Mouse (Mus musculus): ENCODE results near the gene Mycbp2. TPM values are rescaled to one million over a fixed set of nuclear protein-coding genes. Genes with fewer than 3 reads are reported as not detected.

Gene Mycbp2
- polyA plus RNA-seq, 1 experiment from 2014 or later, result 58.1 TPM

DNA sequence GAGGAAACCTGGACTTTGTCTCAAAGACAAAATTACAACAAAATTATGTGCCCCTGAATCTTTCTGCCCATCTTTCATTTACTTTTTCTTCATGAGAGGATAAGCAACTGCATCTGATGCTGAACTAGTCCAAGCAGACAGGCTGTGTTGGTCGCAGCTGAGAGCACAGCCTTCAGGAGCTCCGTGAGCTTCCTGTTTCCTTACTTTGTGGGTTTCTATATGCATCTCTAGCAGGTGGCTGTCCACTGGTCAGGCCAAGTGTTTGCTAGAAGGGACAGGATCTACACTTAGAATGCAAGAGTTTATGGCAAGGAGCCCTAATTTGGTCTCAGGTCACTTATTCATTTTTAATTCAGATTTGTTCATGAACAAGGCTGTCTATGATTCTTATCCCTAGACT is 50.4 kb downstream of the Mycbp2 start:
- H3K27ac ChIP-seq (ENCODE audit: low read length), result no peak overlapping the region
- H3K4me1 ChIP-seq (ENCODE audit: control insufficient read depth, insufficient read depth, low read length), result no peaks in the 10 kb centered on the region
- 88% methylated on average over 2 of the region's 2 CpGs for WGBS
- ATAC-seq, result no peak
- H3K9ac ChIP-seq (ENCODE audit: low read depth, low read length), result no peak overlapping the region
- H3K9me3 ChIP-seq (replicated peaks; ENCODE audit: control insufficient read depth, low read length, poor library complexity, severe bottlenecking), result no peaks in the 10 kb centered on the region
- H3K36me3 ChIP-seq (ENCODE audit: control insufficient read depth, insufficient read depth, low read length), result peaks cover 17% of the 10 kb centered on the region
- H3K27me3 ChIP-seq (ENCODE audit: control insufficient read depth, insufficient read depth, low read depth, low read length), result no peaks in the 10 kb centered on the region
- no peak overlapping the region for H3K4me3 ChIP-seq (ENCODE audit: low read depth, low read length)
- H3K4me2 ChIP-seq (ENCODE audit: low read length), result no peak overlapping the region

DNA sequence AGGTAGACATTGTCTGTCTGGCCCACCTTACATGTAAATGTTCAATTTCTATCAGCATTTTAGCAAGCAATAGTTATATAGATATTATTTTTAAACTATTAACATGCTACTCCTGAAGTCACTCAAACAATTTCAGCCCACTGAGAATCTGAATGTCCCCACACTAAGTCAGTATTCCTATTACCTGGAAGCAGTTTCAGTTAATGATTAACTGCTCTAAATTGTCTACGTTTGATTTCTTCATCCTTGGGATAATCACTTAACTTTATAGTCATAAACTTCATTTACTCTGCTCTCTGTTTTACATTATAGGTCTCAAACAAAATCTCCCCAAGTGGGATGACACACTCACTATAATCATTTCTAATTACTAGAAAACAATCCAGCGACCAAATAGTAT is 60.0 kb downstream of the Mycbp2 start:
- H3K9ac ChIP-seq (ENCODE audit: low read depth, low read length), result no peak overlapping the region
- H3K4me1 ChIP-seq (ENCODE audit: control insufficient read depth, insufficient read depth, low read length), result no peaks in the 10 kb centered on the region
- ATAC-seq, result no peak
- 91% methylated on average over 2 of the region's 2 CpGs for WGBS
- H3K36me3 ChIP-seq (ENCODE audit: control insufficient read depth, insufficient read depth, low read length), result peaks cover 5% of the 10 kb centered on the region
- H3K9me3 ChIP-seq (replicated peaks; ENCODE audit: control insufficient read depth, low read length, poor library complexity, severe bottlenecking), result no peaks in the 10 kb centered on the region
- H3K4me2 ChIP-seq (ENCODE audit: low read length), result no peak overlapping the region
- no peaks in the 10 kb centered on the region for H3K27me3 ChIP-seq (ENCODE audit: control insufficient read depth, insufficient read depth, low read depth, low read length)
- H3K4me3 ChIP-seq (ENCODE audit: low read depth, low read length), result no peak overlapping the region
- H3K27ac ChIP-seq (ENCODE audit: low read length), result no peak overlapping the region

DNA sequence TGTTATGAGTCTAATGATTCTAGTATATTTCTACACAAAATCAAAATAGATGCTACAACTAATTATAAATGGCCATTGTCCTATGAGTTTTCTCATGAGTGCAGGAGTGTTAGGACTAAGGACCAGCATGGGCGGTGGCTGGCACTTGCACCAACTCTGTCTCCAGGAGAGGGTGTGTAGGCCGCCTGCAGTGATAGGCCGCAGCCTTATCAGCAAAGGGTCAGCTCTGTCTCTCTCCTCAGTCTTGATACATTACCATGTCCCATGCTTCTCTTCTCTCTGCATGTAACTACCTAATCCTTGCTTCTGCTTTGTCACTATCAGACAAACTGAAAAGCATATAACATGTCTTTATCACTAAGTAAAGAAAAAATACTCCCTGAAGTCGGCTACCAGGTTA is 69.9 kb downstream of the Mycbp2 start:
- Histone ChIP-seq H3K36me3 (ENCODE audit: control insufficient read depth, insufficient read depth, low read length) (peaks cover 2% of the 10 kb centered on the region), H3K4me3 (ENCODE audit: low read depth, low read length) (no peak overlapping the region), H3K9ac (ENCODE audit: low read depth, low read length) (no peak overlapping the region), H3K27ac (ENCODE audit: low read length) (no peak overlapping the region), H3K27me3 (ENCODE audit: control insufficient read depth, insufficient read depth, low read depth, low read length) (no peaks in the 10 kb centered on the region), H3K4me2 (ENCODE audit: low read length) (no peak overlapping the region), H3K4me1 (ENCODE audit: control insufficient read depth, insufficient read depth, low read length) (no peaks in the 10 kb centered on the region), H3K9me3 (replicated peaks; ENCODE audit: control insufficient read depth, low read length, poor library complexity, severe bottlenecking) (no peaks in the 10 kb centered on the region)
- 88% methylated on average over 4 of the region's 4 CpGs for WGBS
- no peak for ATAC-seq

DNA sequence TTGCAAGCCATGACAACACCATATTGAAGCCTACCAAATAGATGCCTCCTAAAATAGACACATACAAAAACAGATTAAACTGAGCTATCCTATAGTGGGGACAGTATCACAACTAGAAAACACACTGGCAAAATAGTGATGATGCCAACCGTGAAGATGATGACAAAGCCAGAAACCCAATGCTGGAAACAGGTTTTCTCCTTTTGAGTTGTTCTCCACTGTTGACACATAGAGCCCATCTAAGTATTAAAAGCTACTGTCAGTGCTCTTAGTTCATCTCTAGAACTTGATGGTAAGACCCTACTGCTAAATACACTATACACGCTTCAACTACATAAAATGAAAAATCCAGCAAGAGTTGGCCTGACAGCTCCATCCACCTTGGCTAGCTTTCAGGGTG is 86.2 kb downstream of the Mycbp2 start:
- H3K4me1 ChIP-seq (ENCODE audit: control insufficient read depth, insufficient read depth, low read length), result no peaks in the 10 kb centered on the region
- no peak for ATAC-seq
- H3K9ac ChIP-seq (ENCODE audit: low read depth, low read length), result no peak overlapping the region
- peaks cover 18% of the 10 kb centered on the region for H3K36me3 ChIP-seq (ENCODE audit: control insufficient read depth, insufficient read depth, low read length)
- no peak overlapping the region for H3K27ac ChIP-seq (ENCODE audit: low read length)
- no peaks in the 10 kb centered on the region for H3K27me3 ChIP-seq (ENCODE audit: control insufficient read depth, insufficient read depth, low read depth, low read length)
- H3K9me3 ChIP-seq (replicated peaks; ENCODE audit: control insufficient read depth, low read length, poor library complexity, severe bottlenecking), result no peaks in the 10 kb centered on the region
- 97% methylated on average over 2 of the region's 2 CpGs for WGBS
- H3K4me3 ChIP-seq (ENCODE audit: low read depth, low read length), result no peak overlapping the region
- H3K4me2 ChIP-seq (ENCODE audit: low read length), result no peak overlapping the region

DNA sequence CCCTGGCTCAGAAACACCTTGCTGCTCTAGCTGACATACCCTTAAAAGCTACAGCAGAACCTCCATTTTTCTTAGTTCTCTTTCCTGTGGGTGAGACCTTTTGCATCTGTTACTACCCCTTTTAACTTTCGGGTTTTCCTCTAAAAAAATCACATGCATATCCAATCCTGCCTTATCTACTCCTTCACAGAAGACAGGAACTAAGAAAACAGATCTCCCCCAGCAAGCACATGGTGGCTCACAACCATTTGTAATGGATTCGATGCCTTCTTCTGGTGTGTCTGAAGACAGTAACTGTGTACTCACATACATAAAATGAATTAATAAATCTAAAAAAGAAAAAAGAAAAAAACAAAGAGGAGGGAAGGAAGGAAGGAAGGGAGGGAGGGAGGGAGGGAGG is 87.9 kb downstream of the Mycbp2 start:
- ATAC-seq, result no peak
- H3K4me1 ChIP-seq (ENCODE audit: control insufficient read depth, insufficient read depth, low read length), result no peaks in the 10 kb centered on the region
- H3K27ac ChIP-seq (ENCODE audit: low read length), result no peak overlapping the region
- H3K9ac ChIP-seq (ENCODE audit: low read depth, low read length), result no peak overlapping the region
- H3K27me3 ChIP-seq (ENCODE audit: control insufficient read depth, insufficient read depth, low read depth, low read length), result no peaks in the 10 kb centered on the region
- no peak overlapping the region for H3K4me2 ChIP-seq (ENCODE audit: low read length)
- peaks cover 18% of the 10 kb centered on the region for H3K36me3 ChIP-seq (ENCODE audit: control insufficient read depth, insufficient read depth, low read length)
- WGBS, result 89% methylated on average over 2 of the region's 2 CpGs
- H3K9me3 ChIP-seq (replicated peaks; ENCODE audit: control insufficient read depth, low read length, poor library complexity, severe bottlenecking), result no peaks in the 10 kb centered on the region
- H3K4me3 ChIP-seq (ENCODE audit: low read depth, low read length), result no peak overlapping the region

DNA sequence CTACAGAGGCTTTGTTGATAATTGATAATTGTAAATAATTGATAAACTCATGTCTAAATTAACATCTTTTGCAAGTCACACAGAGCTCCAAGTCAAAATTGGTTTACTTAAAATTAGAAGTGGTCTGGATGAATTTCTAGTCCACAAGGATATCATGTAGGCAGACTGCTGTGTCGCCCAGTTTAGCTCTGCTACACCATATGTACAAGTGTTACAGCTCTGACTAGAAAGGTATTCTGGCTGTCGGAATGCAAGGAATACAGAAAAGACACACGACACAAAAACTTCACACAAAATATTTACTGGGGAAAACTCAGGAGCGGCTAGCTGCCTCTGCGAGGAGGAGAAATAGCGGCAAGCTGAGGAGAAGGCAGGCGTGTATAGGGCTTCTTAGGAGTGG is 89.7 kb downstream of the Mycbp2 start:
- no peak overlapping the region for H3K4me2 ChIP-seq (ENCODE audit: low read length)
- no peak for ATAC-seq
- no peaks in the 10 kb centered on the region for H3K9me3 ChIP-seq (replicated peaks; ENCODE audit: control insufficient read depth, low read length, poor library complexity, severe bottlenecking)
- 92% methylated on average over 7 of the region's 7 CpGs for WGBS
- no peaks in the 10 kb centered on the region for H3K4me1 ChIP-seq (ENCODE audit: control insufficient read depth, insufficient read depth, low read length)
- H3K27me3 ChIP-seq (ENCODE audit: control insufficient read depth, insufficient read depth, low read depth, low read length), result no peaks in the 10 kb centered on the region
- no peak overlapping the region for H3K4me3 ChIP-seq (ENCODE audit: low read depth, low read length)
- H3K36me3 ChIP-seq (ENCODE audit: control insufficient read depth, insufficient read depth, low read length), result peaks cover 16% of the 10 kb centered on the region
- H3K9ac ChIP-seq (ENCODE audit: low read depth, low read length), result no peak overlapping the region
- no peak overlapping the region for H3K27ac ChIP-seq (ENCODE audit: low read length)

DNA sequence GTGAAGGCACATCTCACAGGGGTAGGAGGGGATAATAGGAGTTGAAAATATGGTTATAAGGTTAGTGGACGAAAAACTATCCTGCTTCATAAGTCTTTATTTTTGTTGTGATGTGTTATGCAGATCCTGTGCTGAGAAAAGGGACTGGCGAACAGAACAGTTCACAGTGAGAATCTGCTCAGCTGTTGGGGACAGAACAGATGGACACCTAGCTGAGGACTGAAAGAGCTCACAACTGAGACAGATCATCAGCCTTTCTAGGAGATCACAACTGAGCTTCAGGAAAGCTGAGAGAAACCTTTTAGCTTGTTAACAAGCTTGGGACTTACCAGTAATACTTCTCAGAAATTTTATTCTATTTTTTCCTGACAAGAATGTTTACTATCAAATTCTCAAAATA is 92.3 kb downstream of the Mycbp2 start:
- no peak overlapping the region for H3K9ac ChIP-seq (ENCODE audit: low read depth, low read length)
- no peak overlapping the region for H3K27ac ChIP-seq (ENCODE audit: low read length)
- H3K27me3 ChIP-seq (ENCODE audit: control insufficient read depth, insufficient read depth, low read depth, low read length), result no peaks in the 10 kb centered on the region
- no peaks in the 10 kb centered on the region for H3K4me1 ChIP-seq (ENCODE audit: control insufficient read depth, insufficient read depth, low read length)
- H3K36me3 ChIP-seq (ENCODE audit: control insufficient read depth, insufficient read depth, low read length), result peaks cover 7% of the 10 kb centered on the region
- 88% methylated on average over 2 of the region's 2 CpGs for WGBS
- ATAC-seq, result no peak
- H3K4me2 ChIP-seq (ENCODE audit: low read length), result no peak overlapping the region
- no peak overlapping the region for H3K4me3 ChIP-seq (ENCODE audit: low read depth, low read length)
- H3K9me3 ChIP-seq (replicated peaks; ENCODE audit: control insufficient read depth, low read length, poor library complexity, severe bottlenecking), result no peaks in the 10 kb centered on the region

DNA sequence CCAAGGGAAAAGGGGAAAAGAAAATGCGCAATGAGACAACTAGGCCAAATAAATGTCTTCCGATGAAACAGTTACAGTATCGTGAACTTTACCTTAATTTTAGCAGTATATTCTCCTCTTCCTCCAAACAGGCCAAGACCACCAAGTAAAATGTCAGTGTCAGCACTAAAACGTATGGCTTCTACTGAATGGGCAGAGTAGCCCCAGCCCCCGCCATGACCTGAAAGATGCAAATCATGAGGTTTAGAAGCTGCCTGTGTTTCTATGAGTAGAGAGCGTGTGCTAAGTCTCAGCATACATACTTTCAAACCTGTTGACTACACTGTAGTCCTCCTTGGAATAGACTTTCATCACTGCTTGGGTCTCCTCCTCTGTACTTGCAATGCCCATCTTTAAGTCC is 104.6 kb downstream of the Mycbp2 start:
- H3K27ac ChIP-seq (ENCODE audit: low read length), result no peak overlapping the region
- ATAC-seq, result no peak
- H3K36me3 ChIP-seq (ENCODE audit: control insufficient read depth, insufficient read depth, low read length), result peaks cover 14% of the 10 kb centered on the region
- H3K4me1 ChIP-seq (ENCODE audit: control insufficient read depth, insufficient read depth, low read length), result no peaks in the 10 kb centered on the region
- H3K27me3 ChIP-seq (ENCODE audit: control insufficient read depth, insufficient read depth, low read depth, low read length), result no peaks in the 10 kb centered on the region
- no peak overlapping the region for H3K4me2 ChIP-seq (ENCODE audit: low read length)
- 96% methylated on average over 6 of the region's 6 CpGs for WGBS
- H3K9me3 ChIP-seq (replicated peaks; ENCODE audit: control insufficient read depth, low read length, poor library complexity, severe bottlenecking), result no peaks in the 10 kb centered on the region
- no peak overlapping the region for H3K4me3 ChIP-seq (ENCODE audit: low read depth, low read length)
- H3K9ac ChIP-seq (ENCODE audit: low read depth, low read length), result no peak overlapping the region

DNA sequence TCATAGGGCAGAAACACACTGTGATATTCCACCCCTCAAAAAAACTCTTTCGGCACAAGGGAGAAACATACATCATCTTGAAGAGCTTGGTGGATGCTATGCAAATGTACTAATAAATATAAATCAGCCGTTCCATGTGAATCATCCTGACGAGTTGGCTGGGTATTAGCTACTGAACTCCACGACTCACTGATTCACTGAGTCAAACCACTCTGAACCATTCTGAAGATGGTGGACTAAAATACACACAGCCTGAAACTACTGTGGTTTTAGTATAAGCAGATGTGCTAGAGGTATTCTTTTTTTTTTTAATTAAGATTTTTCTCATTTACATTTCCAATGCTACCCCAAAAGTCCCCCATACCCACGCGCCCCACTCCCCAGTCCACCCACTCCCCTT is 111.8 kb downstream of the Mycbp2 start:
- peaks cover 8% of the 10 kb centered on the region for H3K36me3 ChIP-seq (ENCODE audit: control insufficient read depth, insufficient read depth, low read length)
- no peak for ATAC-seq
- no peak overlapping the region for H3K9ac ChIP-seq (ENCODE audit: low read depth, low read length)
- no peaks in the 10 kb centered on the region for H3K9me3 ChIP-seq (replicated peaks; ENCODE audit: control insufficient read depth, low read length, poor library complexity, severe bottlenecking)
- no peaks in the 10 kb centered on the region for H3K27me3 ChIP-seq (ENCODE audit: control insufficient read depth, insufficient read depth, low read depth, low read length)
- H3K4me3 ChIP-seq (ENCODE audit: low read depth, low read length), result no peak overlapping the region
- H3K4me2 ChIP-seq (ENCODE audit: low read length), result no peak overlapping the region
- H3K4me1 ChIP-seq (ENCODE audit: control insufficient read depth, insufficient read depth, low read length), result 0 out of 2 replicates have a peak, but pooled peaks cover 2% of the 10 kb centered on the region
- no peak overlapping the region for H3K27ac ChIP-seq (ENCODE audit: low read length)
- WGBS, result 95% methylated on average over 6 of the region's 6 CpGs

All from midbrain, embryonic 16.5 days (tissue).